ENCODE assay signal across 19 mouse cellular contexts in genomic region chr10:13834056-13834455, GRCm38 (mm10). TPM values are rescaled to one million over a fixed set of nuclear protein-coding genes. Genes with fewer than 3 reads are reported as not detected.
DNase-seq lines count a peak whose midpoint lies in the region; ATAC-seq lines count a peak whose summit lies in the region.
"Had no signal": no experiment of that assay in that cellular context is flagged by ENCODE, and none has a peak within 500 bp of the region (broad histone marks: within the 10 kb centered on the region; RNA-seq: fewer than 3 reads in every experiment).

No protein-coding gene starts in this region.

- H3K9ac ChIP-seq in kidney, embryonic 14.5 days (ENCODE audit: low read depth, low read length), result no peak overlapping the region
- H3K9ac ChIP-seq: heart, embryonic 13.5 days; hindbrain, embryonic 15.5 days; liver, embryonic 14.5 days; midbrain, embryonic 12.5 days; neural tube, embryonic 13.5 days had no signal

- WGBS in kidney, embryonic 14.5 days, result 53% methylated on average over 7 of the region's 7 CpGs

- no peak for DNase-seq in frontal cortex, postnatal 25 days (ENCODE audit: low spot score in 2 of 2)
- DNase-seq in kidney, postnatal 14 days, result peak; percentile 3
- DNase-seq in brain, adult 2 months (ENCODE audit: low read depth, low spot score), result peak; percentile 66
- peak; percentile 9 for DNase-seq in induced T-regulatory cell, adult 2 months (ENCODE audit: low read depth)
- DNase-seq in urinary bladder, postnatal 4 days (ENCODE audit: low spot score in 2 of 2), result no peak
- DNase-seq: adrenal gland, adult 2 months; gastrocnemius, adult 2 months; right cerebral cortex, postnatal 14 days had no signal

- no peak overlapping the region for H3K27ac ChIP-seq in kidney, embryonic 14.5 days (ENCODE audit: low read depth, low read length)
- H3K27ac ChIP-seq: heart, embryonic 13.5 days; hindbrain, embryonic 15.5 days; liver, embryonic 14.5 days; midbrain, embryonic 12.5 days; neural tube, embryonic 13.5 days had no signal

- H3K4me3 ChIP-seq in kidney, embryonic 14.5 days (ENCODE audit: low read length), result no peak overlapping the region
- H3K4me3 ChIP-seq: erythroblast, embryonic 14.5 days; gastrocnemius, adult 2 months; heart, embryonic 13.5 days; hindbrain, embryonic 15.5 days; midbrain, embryonic 12.5 days; neural tube, embryonic 13.5 days had no signal

- H3K9me3 ChIP-seq in kidney, embryonic 14.5 days (ENCODE audit: control insufficient read depth, low read length), result no peaks in the 10 kb centered on the region
- H3K9me3 ChIP-seq: heart, embryonic 13.5 days; hindbrain, embryonic 15.5 days; midbrain, embryonic 12.5 days; neural tube, embryonic 13.5 days had no signal

- H3K4me1 ChIP-seq in kidney, embryonic 14.5 days (ENCODE audit: control insufficient read depth, insufficient read depth, low read length), result peaks cover 10% of the 10 kb centered on the region; the same call in 1 of the 2 replicates
- H3K4me1 ChIP-seq: midbrain, embryonic 12.5 days had no signal

- H3K4me2 ChIP-seq in kidney, embryonic 14.5 days (replicated peaks; ENCODE audit: low read depth, low read length), result no peak overlapping the region
- H3K4me2 ChIP-seq: heart, embryonic 13.5 days; hindbrain, embryonic 15.5 days; midbrain, embryonic 12.5 days; neural tube, embryonic 13.5 days had no signal

- H3K27me3 ChIP-seq in kidney, embryonic 14.5 days (ENCODE audit: control insufficient read depth, insufficient read depth, low read length), result no peaks in the 10 kb centered on the region
- H3K27me3 ChIP-seq: heart, embryonic 13.5 days; hindbrain, embryonic 15.5 days; midbrain, embryonic 12.5 days; neural tube, embryonic 13.5 days had no signal

- ATAC-seq in frontal cortex, adult (ENCODE audit: low TSS enrichment), result peak; percentile 35; the same call in 1 of the 2 replicates
- no peak for ATAC-seq in kidney, embryonic 14.5 days (ENCODE audit: low FRiP score, low TSS enrichment)
- ATAC-seq: forebrain, embryonic 16.5 days; intestine, postnatal 0 days; lung, postnatal 0 days had no signal

- H3K36me3 ChIP-seq in kidney, embryonic 14.5 days (ENCODE audit: control insufficient read depth, insufficient read depth, low read length), result no peaks in the 10 kb centered on the region
- H3K36me3 ChIP-seq: midbrain, embryonic 12.5 days had no signal

RNA-seq across cellular contexts. Expression of gene Aig1, which starts 34.7 kb away (rescaled TPM):
- polyA plus RNA-seq in kidney, embryonic 14.5 days (2014; fragmentation: Nextera tagmentation; extraction: Ambion mirVana), result 35.3 and 39.1 TPM in 2 replicates

Comparison
In these comparisons a context has a peak if more than half of its experiments do, and no peak if none do; other contexts are left out.
1. DNase-seq: peak in kidney, postnatal 14 days (single experiment), brain, adult 2 months (single experiment) and induced T-regulatory cell, adult 2 months (single experiment); none in frontal cortex, postnatal 25 days (0 of 2) and urinary bladder, postnatal 4 days (0 of 2).